Mouse (Mus musculus) spleen, adult 2 months (tissue): Measurements from ENCODE around the gene B4galt1.

Experiments used
- CTCF ChIP-seq: fragments of 200-500 bp; IDR thresholded peaks from 2 replicates; pipeline ENCODE4 v1.5.1; 2011; ENCODE audit warnings: mild to moderate bottlenecking, inconsistent platforms; ENCODE audit not compliant: insufficient read depth, insufficient read length, insufficient replicate concordance; ENCODE audit errors: extremely low read depth
- POLR2A ChIP-seq: fragments of 200-500 bp; IDR thresholded peaks from 2 replicates; pipeline ENCODE4 v1.6.1; 2011; ENCODE audit warnings: low read depth, low read length, inconsistent platforms

DNA sequence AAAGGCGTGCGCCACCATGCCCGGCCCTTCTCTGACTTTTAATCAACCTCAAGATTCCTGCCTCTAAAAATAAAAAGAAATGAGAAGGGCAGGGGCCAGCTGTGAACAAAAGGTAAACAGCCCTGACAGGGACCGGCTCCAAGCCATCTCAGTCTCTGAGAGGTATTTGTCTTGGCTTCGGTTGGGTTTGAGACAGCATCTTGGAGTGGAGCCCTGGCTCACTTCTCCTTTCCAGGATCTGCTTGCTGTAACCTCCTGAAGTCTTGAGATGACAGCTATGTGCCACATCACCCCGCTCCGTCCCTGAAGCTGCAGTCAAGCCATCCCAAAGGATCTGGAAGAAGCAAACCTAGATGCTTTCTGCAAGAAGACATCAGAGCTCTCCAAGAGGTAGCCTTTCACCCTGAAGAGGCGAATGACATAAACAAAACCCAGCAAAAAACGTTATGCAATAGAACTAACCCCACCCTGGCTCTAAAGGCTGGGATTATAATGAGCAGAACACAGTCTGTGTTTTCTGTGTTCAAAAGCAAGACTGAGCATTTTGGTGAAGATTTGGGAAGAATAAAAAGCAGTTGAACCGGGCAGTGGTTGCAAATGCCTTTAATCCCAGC, 69.1 kb downstream of the B4galt1 start:
- no peak for TF ChIP-seq POLR2A
- no peak for TF ChIP-seq CTCF
